Mouse (Mus musculus): ENCODE data around the gene Nptxr. TPM values are rescaled to one million over a fixed set of nuclear protein-coding genes. Genes with fewer than 3 reads are reported as not detected.

Gene Nptxr
- total and polyA plus RNA-seq, 2 experiments from 2014 or later, result 1.00 to 13.7 TPM

DNA sequence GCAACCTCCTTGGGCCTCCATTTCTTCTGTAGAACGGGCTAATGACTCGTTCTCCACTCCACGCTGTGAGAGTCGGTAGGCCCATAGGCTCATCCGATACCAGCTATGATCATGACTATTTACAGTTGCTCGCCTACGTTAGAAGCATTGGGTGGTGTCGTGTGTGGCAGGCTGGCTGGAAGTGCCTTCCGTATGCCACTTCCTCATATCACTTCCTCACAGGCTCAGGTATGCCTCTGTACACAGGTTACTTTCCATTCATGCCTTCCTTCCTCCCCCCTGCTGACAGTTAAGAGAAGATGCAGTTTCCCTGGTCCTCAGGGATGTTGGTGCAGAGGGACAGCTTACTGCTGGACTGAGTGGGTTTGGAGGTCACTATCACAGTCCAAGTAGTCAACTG, 11.5 kb downstream of the Nptxr start:
- Histone ChIP-seq H3K4me3 (ENCODE audit: low read depth, low read length) (no peak overlapping the region), H3K9me3 (replicated peaks; ENCODE audit: control insufficient read depth, low read length) (no peaks in the 10 kb centered on the region), H3K4me1 (ENCODE audit: control insufficient read depth, insufficient read depth) (no peaks in the 10 kb centered on the region), H3K27ac (ENCODE audit: low read depth) (no peak overlapping the region), H3K4me2 (ENCODE audit: low read depth, low read length) (no peak overlapping the region), H3K9ac (replicated peaks; ENCODE audit: low read depth, low read length) (no peak overlapping the region), H3K27me3 (ENCODE audit: control insufficient read depth, insufficient read depth, low read length) (peaks cover 11% of the 10 kb centered on the region; the same call in 1 of the 2 replicates), H3K36me3 (replicated peaks; ENCODE audit: control insufficient read depth, insufficient read depth, low read length) (no peaks in the 10 kb centered on the region)
- TF ChIP-seq CTCF (IDR thresholded peaks at IDR 0.05; ENCODE audit: low read depth), result no peak
- no peak for TF ChIP-seq EP300 (IDR thresholded peaks at IDR 0.05; ENCODE audit: low read depth)
- DNase-seq (ENCODE audit: low spot score) (no peak), ATAC-seq (ENCODE audit: insufficient read depth, low read depth) (no peak)
- 89% methylated on average over 9 of the region's 9 CpGs for WGBS

DNA sequence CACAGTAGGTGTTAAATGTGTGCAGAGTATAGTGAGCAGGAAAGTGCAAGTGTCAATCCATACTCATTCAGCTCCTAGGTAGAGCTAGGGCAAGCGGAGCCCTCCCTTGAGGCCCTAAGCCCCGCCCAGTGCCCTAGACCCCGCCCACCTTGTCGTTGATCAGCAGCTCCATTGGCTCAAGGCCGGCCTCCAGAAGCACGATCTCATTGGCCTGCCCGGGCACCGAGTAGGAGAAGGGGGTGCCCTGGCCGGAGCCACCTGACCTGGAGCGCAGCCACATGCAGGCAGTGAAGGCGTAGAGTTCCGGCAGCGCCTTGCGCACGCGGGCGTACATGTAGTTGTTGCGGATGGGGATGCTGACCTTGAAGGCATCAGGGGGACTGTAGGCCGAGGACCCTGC, 12.1 kb downstream of the Nptxr start:
- WGBS, result 24% methylated on average over 19 of the region's 19 CpGs
- no peak for ATAC-seq (ENCODE audit: insufficient read depth, low read depth)

DNA sequence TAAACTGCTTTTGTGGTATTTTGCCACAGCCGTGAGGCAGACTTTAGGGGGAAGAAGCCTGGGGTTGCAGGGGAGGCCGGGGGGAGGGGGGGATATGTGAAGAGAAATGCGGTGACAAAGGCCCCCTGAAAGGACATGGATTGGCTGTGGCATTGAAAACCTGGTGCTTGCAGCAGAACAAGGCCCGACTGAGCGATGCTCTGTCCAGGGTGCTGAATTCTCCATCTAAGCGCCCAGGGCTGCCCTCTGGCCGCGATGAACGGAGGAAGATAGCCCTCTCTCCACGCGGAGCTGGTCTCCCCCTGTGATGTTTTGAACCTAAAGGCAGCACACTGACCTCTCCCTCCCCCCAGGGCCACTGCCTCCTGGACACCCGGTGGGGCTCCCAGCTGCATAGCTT, 13.1 kb downstream of the Nptxr start:
- peak; percentile 59 for DNase-seq (ENCODE audit: low spot score)
- ATAC-seq (ENCODE audit: insufficient read depth, low read depth), result peak; percentile 34; the same call in 1 of the 2 replicates
- 3% methylated on average over 12 of the region's 12 CpGs for WGBS
- TF ChIP-seq EP300 (IDR thresholded peaks at IDR 0.05; ENCODE audit: low read depth) (no peak), CTCF (IDR thresholded peaks at IDR 0.05; ENCODE audit: low read depth) (peak; percentile 26)
- Histone ChIP-seq H3K27me3 (ENCODE audit: control insufficient read depth, insufficient read depth, low read length) (peaks cover 15% of the 10 kb centered on the region; the same call in 1 of the 2 replicates), H3K4me1 (ENCODE audit: control insufficient read depth, insufficient read depth) (no peaks in the 10 kb centered on the region), H3K4me2 (ENCODE audit: low read depth, low read length) (no peak overlapping the region), H3K36me3 (replicated peaks; ENCODE audit: control insufficient read depth, insufficient read depth, low read length) (no peaks in the 10 kb centered on the region), H3K9ac (replicated peaks; ENCODE audit: low read depth, low read length) (no peak overlapping the region), H3K27ac (ENCODE audit: low read depth) (no peak overlapping the region), H3K4me3 (ENCODE audit: low read depth, low read length) (no peak overlapping the region), H3K9me3 (replicated peaks; ENCODE audit: control insufficient read depth, low read length) (no peaks in the 10 kb centered on the region)

More for the DNA sequence above, 12.1 kb downstream of the Nptxr start:
- H3K9me3 ChIP-seq (replicated peaks; ENCODE audit: control insufficient read depth, low read length), result no peaks in the 10 kb centered on the region
- no peak overlapping the region for H3K4me2 ChIP-seq (ENCODE audit: low read depth, low read length)
- H3K27me3 ChIP-seq (ENCODE audit: control insufficient read depth, insufficient read depth, low read length), result peaks cover 15% of the 10 kb centered on the region; the same call in 1 of the 2 replicates
- no peak for TF ChIP-seq EP300 (IDR thresholded peaks at IDR 0.05; ENCODE audit: low read depth)
- TF ChIP-seq CTCF (IDR thresholded peaks at IDR 0.05; ENCODE audit: low read depth), result no peak
- H3K36me3 ChIP-seq (replicated peaks; ENCODE audit: control insufficient read depth, insufficient read depth, low read length), result no peaks in the 10 kb centered on the region
- no peaks in the 10 kb centered on the region for H3K4me1 ChIP-seq (ENCODE audit: control insufficient read depth, insufficient read depth)
- no peak for DNase-seq (ENCODE audit: low spot score)
- no peak overlapping the region for H3K27ac ChIP-seq (ENCODE audit: low read depth)
- no peak overlapping the region for H3K4me3 ChIP-seq (ENCODE audit: low read depth, low read length)
- H3K9ac ChIP-seq (replicated peaks; ENCODE audit: low read depth, low read length), result no peak overlapping the region

DNA sequence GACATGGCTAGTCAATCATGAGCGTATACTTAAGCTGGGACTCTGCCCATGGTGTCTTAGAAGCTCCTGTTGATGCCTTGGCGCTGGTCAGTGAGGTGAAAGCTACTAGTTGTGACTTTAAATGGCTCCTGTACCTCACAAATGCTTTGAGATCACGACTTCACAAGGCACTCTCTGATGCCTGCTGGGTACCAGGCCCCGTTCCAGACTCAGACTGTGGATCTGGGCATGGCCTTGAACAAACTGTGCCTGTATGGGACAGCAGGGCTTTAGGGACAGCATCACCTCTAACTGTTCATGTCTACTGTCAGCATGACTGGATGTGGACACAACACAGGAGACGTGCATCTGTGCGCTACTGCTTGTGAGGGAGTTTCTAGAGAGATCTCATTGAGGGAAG, 13.7 kb downstream of the Nptxr start:
- Histone ChIP-seq H3K4me1 (ENCODE audit: control insufficient read depth, insufficient read depth) (no peaks in the 10 kb centered on the region), H3K27ac (ENCODE audit: low read depth) (no peak overlapping the region), H3K36me3 (replicated peaks; ENCODE audit: control insufficient read depth, insufficient read depth, low read length) (no peaks in the 10 kb centered on the region), H3K4me2 (ENCODE audit: low read depth, low read length) (no peak overlapping the region), H3K27me3 (ENCODE audit: control insufficient read depth, insufficient read depth, low read length) (peaks cover 15% of the 10 kb centered on the region; the same call in 1 of the 2 replicates), H3K4me3 (ENCODE audit: low read depth, low read length) (no peak overlapping the region), H3K9me3 (replicated peaks; ENCODE audit: control insufficient read depth, low read length) (no peaks in the 10 kb centered on the region), H3K9ac (replicated peaks; ENCODE audit: low read depth, low read length) (no peak overlapping the region)
- WGBS, result 75% methylated on average over 6 of the region's 6 CpGs
- no peak for ATAC-seq (ENCODE audit: insufficient read depth, low read depth)
- DNase-seq (ENCODE audit: low spot score), result no peak
- TF ChIP-seq CTCF (IDR thresholded peaks at IDR 0.05; ENCODE audit: low read depth) (no peak), EP300 (IDR thresholded peaks at IDR 0.05; ENCODE audit: low read depth) (no peak)

DNA sequence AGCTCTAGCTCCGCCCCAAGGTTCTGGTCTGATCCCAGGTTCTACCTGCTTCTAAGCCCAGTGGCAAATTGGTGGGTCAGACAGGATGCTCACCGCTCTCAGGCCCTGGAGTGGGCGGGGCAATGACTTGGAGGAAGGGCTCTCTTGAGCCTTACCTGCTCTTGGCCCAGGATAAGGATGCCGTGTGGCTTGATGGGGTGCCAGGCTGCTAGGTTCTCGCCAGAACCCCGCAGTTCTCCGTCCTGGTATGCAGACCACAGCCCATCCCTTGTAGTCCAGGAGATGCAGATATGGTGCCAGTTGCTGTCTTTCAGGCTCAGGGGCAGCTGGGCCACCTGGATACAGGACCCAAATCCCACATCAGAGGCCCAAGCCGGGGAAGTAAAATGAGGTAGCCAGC, 14.5 kb downstream of the Nptxr start:
- ATAC-seq (ENCODE audit: insufficient read depth, low read depth), result no peak
- Histone ChIP-seq H3K4me2 (ENCODE audit: low read depth, low read length) (no peak overlapping the region), H3K9me3 (replicated peaks; ENCODE audit: control insufficient read depth, low read length) (no peaks in the 10 kb centered on the region), H3K27ac (ENCODE audit: low read depth) (no peak overlapping the region), H3K36me3 (replicated peaks; ENCODE audit: control insufficient read depth, insufficient read depth, low read length) (no peaks in the 10 kb centered on the region), H3K27me3 (ENCODE audit: control insufficient read depth, insufficient read depth, low read length) (peaks cover 15% of the 10 kb centered on the region; the same call in 1 of the 2 replicates), H3K4me1 (ENCODE audit: control insufficient read depth, insufficient read depth) (no peaks in the 10 kb centered on the region), H3K4me3 (ENCODE audit: low read depth, low read length) (no peak overlapping the region), H3K9ac (replicated peaks; ENCODE audit: low read depth, low read length) (no peak overlapping the region)
- 45% methylated on average over 8 of the region's 8 CpGs for WGBS
- no peak for TF ChIP-seq EP300 (IDR thresholded peaks at IDR 0.05; ENCODE audit: low read depth)
- no peak for TF ChIP-seq CTCF (IDR thresholded peaks at IDR 0.05; ENCODE audit: low read depth)
- no peak for DNase-seq (ENCODE audit: low spot score)

DNA sequence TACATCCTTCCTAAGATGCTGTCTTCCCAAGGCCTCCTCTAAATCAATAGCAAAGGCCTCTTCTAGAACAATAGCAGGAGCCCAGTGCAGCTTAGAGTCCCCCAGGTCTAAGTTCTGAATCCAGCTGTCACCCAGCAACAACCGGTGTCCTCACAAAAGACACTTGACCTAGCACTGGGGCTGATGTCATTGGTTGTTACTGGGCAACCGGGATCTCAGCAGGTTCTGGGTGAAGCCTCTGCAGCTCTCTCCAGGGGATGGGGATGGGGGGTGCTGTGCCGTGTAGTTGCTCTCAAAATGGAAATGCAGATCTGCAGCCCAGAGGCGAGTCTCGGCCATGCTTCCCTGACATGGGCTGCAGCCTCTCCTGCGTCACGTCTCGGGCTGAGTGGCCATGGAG, 16.8 kb downstream of the Nptxr start:
- ATAC-seq (ENCODE audit: insufficient read depth, low read depth) (no peak), DNase-seq (ENCODE audit: low spot score) (no peak)
- TF ChIP-seq EP300 (IDR thresholded peaks at IDR 0.05; ENCODE audit: low read depth) (no peak), CTCF (IDR thresholded peaks at IDR 0.05; ENCODE audit: low read depth) (no peak)
- WGBS, result 45% methylated on average over 8 of the region's 8 CpGs
- Histone ChIP-seq H3K27me3 (ENCODE audit: control insufficient read depth, insufficient read depth, low read length) (peaks cover 15% of the 10 kb centered on the region; the same call in 1 of the 2 replicates), H3K4me3 (ENCODE audit: low read depth, low read length) (no peak overlapping the region), H3K4me1 (ENCODE audit: control insufficient read depth, insufficient read depth) (no peaks in the 10 kb centered on the region), H3K9me3 (replicated peaks; ENCODE audit: control insufficient read depth, low read length) (no peaks in the 10 kb centered on the region), H3K4me2 (ENCODE audit: low read depth, low read length) (no peak overlapping the region), H3K36me3 (replicated peaks; ENCODE audit: control insufficient read depth, insufficient read depth, low read length) (no peaks in the 10 kb centered on the region), H3K9ac (replicated peaks; ENCODE audit: low read depth, low read length) (no peak overlapping the region), H3K27ac (ENCODE audit: low read depth) (no peak overlapping the region)
